Mouse (Mus musculus) kidney, adult 2 months (tissue): ENCODE measurements around the gene Rhot2.

Experiments
- CTCF ChIP-seq: fragments of 200-500 bp; conservative IDR thresholded peaks from 2 replicates; pipeline ENCODE4 v1.5.1; 2011; ENCODE audit warnings: low read depth, mild to moderate bottlenecking, control low read depth, low read length, moderate library complexity, mixed read lengths; ENCODE audit not compliant: insufficient read depth, insufficient read length
- POLR2A ChIP-seq: fragments of 200-500 bp; IDR thresholded peaks from one replicate; pipeline ENCODE4 v1.6.1; 2011; ENCODE audit warnings: low read depth, low read length, control low read depth

GRCm38 (mm10) chr17:25867509-25867835 lies 22.8 kb upstream of the Rhot2 start:
- no peak for TF ChIP-seq POLR2A
- no peak for TF ChIP-seq CTCF
